Mouse (Mus musculus) skeletal muscle tissue, adult 2 months (tissue): ENCODE data around the gene Serpinb3c.
"Not testable (repeated sequence)": the region's sequence is repeated elsewhere in the genome, so short reads cannot be mapped to it uniquely, and the experiment has no call there.

Source experiments
- DNase-seq: peaks from one replicate; pipeline ENCODE4 v3.0.0-alpha.2; 2012; ENCODE audit warnings: low read depth, low spot score

Gene Serpinb3c

DNA sequence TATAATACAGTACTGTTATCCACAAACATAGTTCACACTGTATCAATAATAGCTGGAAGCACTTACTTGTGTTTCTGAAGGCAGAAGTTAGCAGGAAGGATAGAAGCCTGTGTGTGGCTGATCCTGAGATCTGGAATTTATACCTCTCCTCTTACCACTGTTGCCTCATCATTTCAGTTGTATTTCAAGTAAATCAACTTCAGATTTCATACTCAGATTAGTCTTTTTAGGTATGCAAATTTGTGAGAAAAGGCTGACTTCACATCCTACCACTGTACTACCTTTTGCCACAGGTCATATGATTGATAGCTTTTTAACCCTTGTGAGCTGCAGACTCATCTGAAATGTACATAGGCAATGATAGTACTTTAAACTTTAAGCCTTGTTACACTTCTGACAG is at the start of gene Serpinb3c, which contains the start of gene Serpinb3b:
Gene Serpinb3c, minus strand, starts transcription at position 111 of the 400 bp plus-strand sequence.
Gene Serpinb3b, minus strand, starts transcription at position 101 of the 400 bp plus-strand sequence.
- DNase-seq: not testable (repeated sequence)

DNA sequence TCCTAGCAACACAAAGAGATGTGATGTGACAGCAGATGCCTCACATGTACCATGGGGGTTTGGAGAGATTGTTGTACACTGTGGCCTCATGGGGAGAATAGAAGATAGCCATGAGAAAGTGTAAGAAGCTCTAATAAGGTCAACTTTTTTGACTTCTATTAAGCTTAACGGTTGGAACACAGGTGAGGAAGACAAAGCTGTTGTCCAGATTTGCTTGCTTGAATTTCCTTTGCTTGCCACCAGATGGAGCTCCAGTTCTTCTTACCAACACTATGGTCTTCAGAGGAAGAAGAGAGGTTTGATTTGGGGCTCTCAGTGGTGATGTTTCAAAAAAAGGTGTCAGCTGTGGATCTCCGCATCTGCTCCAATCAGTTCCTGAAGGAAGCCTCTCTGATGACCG is 35.0 kb downstream of the Serpinb3c start:
- not testable (repeated sequence) for DNase-seq
